Mouse (Mus musculus): ENCODE results near the gene Fam76b.

The Fam76b gene

GRCm38 (mm10) chr9:13871631-13872030 lies 44.1 kb downstream of the Fam76b start:
- DNase-seq (ENCODE audit: low spot score in 2 of 2): no peak

GRCm38 (mm10) chr9:13874359-13874758 lies 46.8 kb downstream of the Fam76b start:
- no peak for DNase-seq (ENCODE audit: low spot score in 2 of 2)

GRCm38 (mm10) chr9:13875340-13875739 lies 47.8 kb downstream of the Fam76b start:
- no peak for DNase-seq (ENCODE audit: low spot score in 2 of 2)

DNA sequence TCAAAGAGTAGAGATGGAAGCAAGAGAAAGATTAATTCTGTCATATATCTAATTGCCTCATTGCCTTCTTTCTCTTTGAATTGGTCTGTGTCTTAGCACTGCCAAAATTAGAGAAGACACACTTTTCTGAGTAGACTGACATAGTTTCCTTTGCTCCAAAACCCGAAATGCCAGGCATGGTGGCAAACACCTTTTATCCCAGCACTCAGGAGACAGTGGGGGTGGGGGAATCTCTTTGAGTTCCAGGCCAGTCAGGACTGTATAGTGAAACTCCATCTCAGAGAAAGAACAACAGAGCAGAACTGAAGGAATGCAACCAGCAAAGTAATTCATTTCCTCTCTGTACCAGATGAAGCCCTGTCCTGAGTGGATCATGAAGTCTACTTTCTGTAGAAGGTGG lies 53.2 kb downstream of the Fam76b start:
- DNase-seq (ENCODE audit: low spot score in 2 of 2): no peak

DNA sequence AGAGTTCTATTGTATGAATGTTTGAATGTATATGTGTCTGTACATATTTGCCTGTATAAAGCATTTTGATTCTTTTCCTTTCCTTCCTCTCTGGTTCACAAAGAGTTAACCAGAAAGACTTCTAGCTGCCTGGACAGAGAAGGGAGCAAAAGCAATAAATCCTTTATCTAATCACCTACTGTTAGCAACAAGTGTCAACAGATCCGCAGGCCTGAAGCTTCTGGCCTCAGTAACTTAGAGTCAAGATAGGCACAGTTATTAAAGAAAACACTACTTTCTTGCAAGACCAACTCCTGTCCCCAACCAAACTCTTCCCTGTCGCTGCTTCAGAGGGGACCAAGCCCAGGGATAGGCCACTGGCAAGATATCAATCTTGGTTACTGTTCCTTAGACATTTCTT lies 55.0 kb downstream of the Fam76b start:
- no peak for DNase-seq (ENCODE audit: low spot score in 2 of 2)

DNA sequence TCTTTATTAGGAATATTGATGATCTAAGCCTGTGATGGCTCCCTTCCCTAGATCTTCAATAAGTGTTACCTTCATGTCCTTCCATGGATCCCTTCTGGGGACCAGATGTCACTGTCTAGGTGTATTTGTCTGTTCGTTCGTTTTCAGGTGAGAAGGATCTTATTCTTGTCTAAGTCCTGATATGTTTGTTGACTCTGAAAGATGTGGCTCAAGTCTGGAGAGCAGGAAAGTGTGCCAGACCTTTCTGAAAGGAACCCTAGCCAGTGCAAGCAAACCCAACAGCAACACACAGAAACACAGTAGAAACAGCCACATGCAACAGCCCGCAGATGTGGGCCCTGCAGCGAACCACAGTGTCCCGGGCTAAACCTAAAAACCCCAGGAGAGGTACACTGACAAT lies 61.5 kb downstream of the Fam76b start:
- no peak for DNase-seq (ENCODE audit: low spot score in 2 of 2)

GRCm38 (mm10) chr9:13889657-13890056 lies 62.1 kb downstream of the Fam76b start:
- peak in 1 of 2 experiments; percentile 78 for DNase-seq (ENCODE audit: low spot score in 2 of 2)

- no peak for DNase-seq (ENCODE audit: low spot score in 2 of 2)
Measured at GRCm38 (mm10) chr9:13890171-13890570, 62.7 kb downstream of the Fam76b start.

DNA sequence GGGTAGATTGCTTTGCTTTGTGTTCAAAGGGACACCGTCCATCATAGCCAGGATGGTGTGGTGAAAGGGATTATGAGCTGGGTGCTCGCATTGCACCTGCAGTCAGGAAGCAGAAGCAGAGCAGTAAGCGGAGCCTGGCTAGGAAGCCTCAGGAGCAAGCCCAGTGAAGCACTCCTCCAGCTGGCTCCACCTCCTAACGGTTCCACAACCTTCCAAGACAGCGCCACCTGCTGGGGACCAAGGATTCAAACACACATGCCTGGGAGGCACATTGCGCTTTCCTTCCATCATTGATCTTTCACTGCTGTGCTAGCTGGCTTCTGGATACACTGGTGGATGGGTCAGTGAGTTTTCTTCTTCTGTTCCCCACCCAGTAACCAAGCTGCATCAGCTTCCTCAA lies 64.4 kb downstream of the Fam76b start:
- no peak for DNase-seq (ENCODE audit: low spot score in 2 of 2)

GRCm38 (mm10) chr9:13893044-13893443 lies 65.5 kb downstream of the Fam76b start:
- DNase-seq (ENCODE audit: low spot score in 2 of 2): no peak

- DNase-seq (ENCODE audit: low spot score in 2 of 2): peak; percentile 65 to 69
Measured at GRCm38 (mm10) chr9:13894491-13894890, 67.0 kb downstream of the Fam76b start.

GRCm38 (mm10) chr9:13894936-13895335 lies 67.4 kb downstream of the Fam76b start:
- no peak for DNase-seq (ENCODE audit: low spot score in 2 of 2)

DNA sequence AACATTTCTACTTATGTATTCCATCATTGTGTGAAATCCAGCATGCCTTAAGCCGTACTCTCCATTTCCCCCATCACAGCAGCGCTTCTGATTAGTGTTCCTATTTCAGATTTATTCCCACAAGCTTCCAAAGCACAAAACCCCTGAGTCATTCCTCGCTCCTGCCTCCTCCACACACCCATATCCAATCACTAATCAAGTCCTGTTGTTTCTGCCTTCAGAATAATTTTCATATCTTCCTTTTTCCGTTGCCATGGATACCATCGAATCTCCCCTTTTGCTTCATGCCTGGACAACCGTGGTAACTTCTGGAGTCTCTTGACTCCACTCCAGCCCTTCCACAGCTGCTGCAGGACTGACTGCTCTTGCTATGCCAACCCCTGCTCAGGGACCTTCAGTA lies 68.5 kb downstream of the Fam76b start:
- DNase-seq (ENCODE audit: low spot score in 2 of 2): peak; percentile 64 to 77

GRCm38 (mm10) chr9:13898510-13899305 lies 71.2 kb downstream of the Fam76b start:
- DNase-seq (ENCODE audit: low spot score in 2 of 2): peak in 1 of 2 experiments; percentile 65

GRCm38 (mm10) chr9:13902030-13902429 lies 74.5 kb downstream of the Fam76b start:
- DNase-seq (ENCODE audit: low spot score in 2 of 2): no peak

- no peak for DNase-seq (ENCODE audit: low spot score in 2 of 2)
Measured at GRCm38 (mm10) chr9:13904091-13904779, 76.7 kb downstream of the Fam76b start.
